Mouse (Mus musculus) gastrocnemius, postnatal 14 days (tissue): ENCODE measurements around the gene 1700024G13Rik. TPM values are rescaled to one million over a fixed set of nuclear protein-coding genes. Genes with fewer than 3 reads are reported as not detected.

Source experiments
- DNase-seq: peaks from one replicate; pipeline ENCODE4 v3.0.0; 2021; ENCODE audit warnings: mixed read lengths
- intact Hi-C: fragments of 180-260 bp; cut with DNase I; formaldehyde crosslinking; loops from one replicate; pipeline ENCODE4 v1.15.1; 2025; ENCODE audit warnings: low total_unique reads
- total RNA-seq, 2 experiments: library from RNA; stranded (reverse); gene quantifications; 2 replicates each; pipeline ENCODE4 v1.2.3; 2021

Gene 1700024G13Rik
- total RNA-seq, 2 experiments from 2014 or later: not detected

- intact Hi-C loops: no loop called here
- DNase-seq: no peak
Measured at GRCm38 (mm10) chr14:32336547-32336946, 51.6 kb downstream of the 1700024G13Rik start.

- no peak for DNase-seq
- intact Hi-C loops: no loop called here
Measured at GRCm38 (mm10) chr14:32336021-32336420, 52.2 kb downstream of the 1700024G13Rik start.

GRCm38 (mm10) chr14:32332515-32333445 lies 55.4 kb downstream of the 1700024G13Rik start:
- DNase-seq: no peak
- intact Hi-C loops: no loop called here

GRCm38 (mm10) chr14:32327366-32327765 lies 60.8 kb downstream of the 1700024G13Rik start:
- intact Hi-C loops: loop anchor here (10.0 kb wide), 1 partner anchor 137 kb away; the partner anchor contains the start of genes Chat and Slc18a3
- no peak for DNase-seq

Other genes with a start within 250 kb of the 1700024G13Rik start
- not detected for gene Msmb, start 246.4 kb downstream of the 1700024G13Rik start, total RNA-seq
- gene Ncoa4, start 228.5 kb downstream of the 1700024G13Rik start, total RNA-seq: 10 to 100 TPM; 46.7 to 51.1 TPM
- gene Timm23, start 186.5 kb downstream of the 1700024G13Rik start, total RNA-seq: 100 to 1,000 TPM; 145 to 160 TPM
- gene Parg, start 186.4 kb downstream of the 1700024G13Rik start, total RNA-seq: 10 to 100 TPM; 15.1 to 19.0 TPM
- gene Ogdhl, start 66.4 kb downstream of the 1700024G13Rik start, total RNA-seq: 1 to 10 TPM in 1 of 2 experiments, under 1 TPM in 1; 0.82 to 1.3 TPM
- gene Slc18a3, start 76.5 kb upstream of the 1700024G13Rik start, total RNA-seq: not detected
- gene Chat, start 77.6 kb upstream of the 1700024G13Rik start, total RNA-seq: not detected
- 1 to 10 TPM; 4.7 to 5.9 TPM for gene Ercc6, start 125.1 kb upstream of the 1700024G13Rik start, total RNA-seq
- not detected for gene Prrxl1, start 211.0 kb upstream of the 1700024G13Rik start, total RNA-seq